Comparison of ENCODE assay signal across 9 mouse cellular contexts in the genomic region with DNA sequence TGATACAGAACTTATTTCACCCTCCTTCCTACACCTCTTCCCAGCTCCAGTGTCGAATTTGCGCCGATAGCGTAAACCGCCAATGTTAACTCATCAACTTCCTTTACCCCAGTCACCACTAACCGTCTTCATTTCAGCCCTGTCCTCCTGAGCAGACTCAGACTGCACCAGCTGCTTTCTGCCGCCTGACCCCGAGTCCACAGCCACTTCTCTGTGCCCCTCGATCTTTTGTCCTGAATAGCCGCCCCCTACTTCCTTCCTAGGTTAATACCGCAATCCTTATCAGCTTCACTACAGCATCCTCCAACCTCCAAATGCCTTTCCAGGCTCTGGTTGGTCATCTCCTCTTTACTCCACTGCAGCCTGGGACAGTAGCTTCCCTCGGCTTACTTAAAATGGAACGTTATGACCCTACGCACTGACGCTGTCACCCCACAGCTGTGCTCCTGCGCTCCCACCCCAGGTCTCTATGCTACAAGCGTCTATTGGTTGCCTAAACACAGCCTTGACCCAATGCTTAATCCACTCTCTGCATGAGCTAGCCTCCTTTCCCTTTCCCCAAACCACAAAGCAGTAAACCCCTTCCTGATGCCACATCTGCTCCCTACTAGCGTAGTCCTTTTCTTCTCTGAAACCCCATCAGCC. TPM values are rescaled to one million over a fixed set of nuclear protein-coding genes. Genes with fewer than 3 reads are reported as not detected.
DNase-seq lines count a peak whose midpoint lies in the region; ATAC-seq and TF ChIP-seq lines count a peak whose summit lies in the region.
"Had no signal": no experiment of that assay in that cellular context is flagged by ENCODE, and none has a peak within 500 bp of the region (broad histone marks: within the 10 kb centered on the region; RNA-seq: fewer than 3 reads in every experiment).

No protein-coding gene starts in this region.

- H3K9me3 ChIP-seq in heart, embryonic 12.5 days (replicated peaks) = no peaks in the 10 kb centered on the region
- H3K9me3 ChIP-seq in ES-Bruce4 (replicated peaks; ENCODE audit: control insufficient read depth, insufficient read depth, low read length, poor library complexity, severe bottlenecking) = no peaks in the 10 kb centered on the region
- H3K9me3 ChIP-seq in hindbrain, embryonic 15.5 days = no peaks in the 10 kb centered on the region
- no peaks in the 10 kb centered on the region for H3K9me3 ChIP-seq in midbrain, embryonic 12.5 days

- 41% methylated on average over 18 of the region's 18 CpGs for WGBS in heart, embryonic 12.5 days
- 59% methylated on average over 18 of the region's 18 CpGs for WGBS in hindbrain, embryonic 15.5 days
- 57% methylated on average over 18 of the region's 18 CpGs for WGBS in midbrain, embryonic 12.5 days

- TF ChIP-seq EP300 in ES-Bruce4 (IDR thresholded peaks at IDR 0.05; ENCODE audit: insufficient read depth, low read depth, low read length) = no peak

- H3K27me3 ChIP-seq in heart, embryonic 12.5 days (replicated peaks) = no peaks in the 10 kb centered on the region; the same call in 1 of the 2 replicates
- no peaks in the 10 kb centered on the region for H3K27me3 ChIP-seq in ES-Bruce4 (ENCODE audit: control insufficient read depth, insufficient read depth, low read length, poor library complexity, severe bottlenecking)
- no peaks in the 10 kb centered on the region for H3K27me3 ChIP-seq in hindbrain, embryonic 15.5 days
- no peaks in the 10 kb centered on the region for H3K27me3 ChIP-seq in midbrain, embryonic 12.5 days

- H3K4me2 ChIP-seq in heart, embryonic 12.5 days = peak overlapping the region; percentile 57
- peak overlapping the region; percentile 33 for H3K4me2 ChIP-seq in hindbrain, embryonic 15.5 days
- peak overlapping the region; percentile 37 for H3K4me2 ChIP-seq in midbrain, embryonic 12.5 days (replicated peaks)

- TF ChIP-seq POLR2A in ES-Bruce4 (IDR thresholded peaks at IDR 0.05; ENCODE audit: insufficient read depth, low read length) = no peak

- H3K27ac ChIP-seq in heart, embryonic 12.5 days (ENCODE audit: poor library complexity, severe bottlenecking) = no peak overlapping the region
- H3K27ac ChIP-seq in ES-Bruce4 (ENCODE audit: insufficient read depth, low read length) = no peak overlapping the region
- no peak overlapping the region for H3K27ac ChIP-seq in hindbrain, embryonic 15.5 days (replicated peaks)
- no peak overlapping the region for H3K27ac ChIP-seq in midbrain, embryonic 12.5 days (replicated peaks)

- H3K4me1 ChIP-seq in heart, embryonic 12.5 days (replicated peaks) = peaks cover 31% of the 10 kb centered on the region
- H3K4me1 ChIP-seq in ES-Bruce4 (ENCODE audit: control insufficient read depth, insufficient read depth, low read length) = no peaks in the 10 kb centered on the region
- H3K4me1 ChIP-seq in hindbrain, embryonic 15.5 days (replicated peaks) = no peaks in the 10 kb centered on the region
- H3K4me1 ChIP-seq in midbrain, embryonic 12.5 days = peaks cover 11% of the 10 kb centered on the region; the same call in 1 of the 2 replicates

- H3K36me3 ChIP-seq in heart, embryonic 12.5 days = no peaks in the 10 kb centered on the region
- H3K36me3 ChIP-seq in ES-Bruce4 (ENCODE audit: control insufficient read depth, insufficient read depth, low read length, poor library complexity, severe bottlenecking) = no peaks in the 10 kb centered on the region
- H3K36me3 ChIP-seq in hindbrain, embryonic 15.5 days = no peaks in the 10 kb centered on the region
- no peaks in the 10 kb centered on the region for H3K36me3 ChIP-seq in midbrain, embryonic 12.5 days

- DNase-seq in heart, postnatal 36 days = no peak
- DNase-seq in frontal cortex, postnatal 14 days (ENCODE audit: low spot score in 2 of 2) = no peak
- DNase-seq in right cerebral cortex, adult 2 months (ENCODE audit: low spot score in 2 of 2) = no peak
- DNase-seq: cerebellum, adult 8-10 months had no signal

- H3K4me3 ChIP-seq in heart, embryonic 12.5 days = peak overlapping the region; percentile 3; the same call in 1 of the 2 replicates
- H3K4me3 ChIP-seq in ES-Bruce4 (ENCODE audit: low read depth, low read length) = peak overlapping the region; percentile 8
- peak overlapping the region; percentile 14; the same call in 1 of the 2 replicates for H3K4me3 ChIP-seq in hindbrain, embryonic 15.5 days
- H3K4me3 ChIP-seq in midbrain, embryonic 12.5 days = peak overlapping the region; percentile 5; the same call in 1 of the 2 replicates

- peak; percentile 26; the same call in 1 of the 2 replicates for ATAC-seq in heart, embryonic 12.5 days (ENCODE audit: insufficient number of reproducible peaks, low FRiP score)
- ATAC-seq in hindbrain, embryonic 15.5 days (ENCODE audit: low FRiP score, low read depth) = no peak
- no peak for ATAC-seq in midbrain, embryonic 12.5 days (ENCODE audit: low FRiP score, low read depth)
- ATAC-seq in monocyte, adult 5-6 weeks (replicated peaks; ENCODE audit: insufficient number of reproducible peaks, low FRiP score, low TSS enrichment, poor library complexity, severe bottlenecking) = no peak

- H3K9ac ChIP-seq in heart, embryonic 12.5 days = no peak overlapping the region
- H3K9ac ChIP-seq in ES-Bruce4 (ENCODE audit: low read depth, poor library complexity, severe bottlenecking) = no peak overlapping the region
- no peak overlapping the region for H3K9ac ChIP-seq in hindbrain, embryonic 15.5 days
- H3K9ac ChIP-seq in midbrain, embryonic 12.5 days (replicated peaks) = no peak overlapping the region

- intact Hi-C loops in heart, postnatal 36 days (cut with DNase I) = no loop called here

- TF ChIP-seq CTCF in ES-Bruce4 (IDR thresholded peaks at IDR 0.05; ENCODE audit: low read depth, low read length) = no peak

RNA-seq across cellular contexts. Expression of a gene that starts 27.6 kb away (rescaled TPM):
- 0.37 and 0.44 TPM in 2 replicates for polyA plus RNA-seq in heart, embryonic 12.5 days (2016; fragmentation: Nextera tagmentation; extraction: Ambion mirVana)
- total RNA-seq in heart, postnatal 36 days (2021) = 1 to 10 TPM; 1.1 TPM
- polyA plus RNA-seq in ES-Bruce4 (2011; ENCODE audit: insufficient read depth, insufficient read length, low read depth, missing spikeins) = not detected in 2 replicates
- polyA plus RNA-seq in hindbrain, embryonic 15.5 days (2015; fragmentation: Nextera tagmentation; extraction: Ambion mirVana) = 0.54 and 1.1 TPM in 2 replicates
- polyA plus RNA-seq in midbrain, embryonic 12.5 days (2016; fragmentation: Nextera tagmentation; extraction: Ambion mirVana) = 0.20 and 0.51 TPM in 2 replicates
- 60.8 to 97.0 TPM (median 66.2 TPM) in 3 replicates for total RNA-seq in monocyte, adult 5-6 weeks (2017)
